8 mouse cellular contexts compared by ENCODE assay signal in genomic region chr3:95658236-95658867, GRCm38 (mm10). TPM values are rescaled to one million over a fixed set of nuclear protein-coding genes. Genes with fewer than 3 reads are reported as not detected.
DNase-seq lines count a peak whose midpoint lies in the region; ATAC-seq and TF ChIP-seq lines count a peak whose summit lies in the region.

Mcl1 (plus strand) TSS chr3:95658788.

- TF ChIP-seq EP300 in heart, adult 2 months (IDR thresholded peaks at IDR 0.05; ENCODE audit: insufficient read depth, low read depth, low read length): peak; percentile 97

- intact Hi-C loops in heart, adult 2 months (cut with DNase I): loop anchor here (2.0 kb wide), 1 partner anchor 34 kb away; the partner anchor contains the start of gene Ensa

- peak within 1 kb of the TSS; percentile 99 for H3K4me3 ChIP-seq in embryonic facial prominence, embryonic 13.5 days
- H3K4me3 ChIP-seq in heart, adult 2 months: peak within 1 kb of the TSS; percentile 81
- peak within 1 kb of the TSS; percentile 99 for H3K4me3 ChIP-seq in limb, embryonic 12.5 days (replicated peaks)
- H3K4me3 ChIP-seq in midbrain, embryonic 14.5 days (replicated peaks; ENCODE audit: low read depth, low read length): peak within 1 kb of the TSS; percentile 96

- peaks cover 30% of the 10 kb centered on the region for H3K36me3 ChIP-seq in embryonic facial prominence, embryonic 13.5 days
- peaks cover 35% of the 10 kb centered on the region for H3K36me3 ChIP-seq in heart, adult 2 months (ENCODE audit: control insufficient read depth, insufficient read depth, low read length)
- H3K36me3 ChIP-seq in limb, embryonic 12.5 days: peaks cover 32% of the 10 kb centered on the region
- peaks cover 26% of the 10 kb centered on the region for H3K36me3 ChIP-seq in midbrain, embryonic 14.5 days (ENCODE audit: control insufficient read depth, insufficient read depth, low read length)

- peak; percentile 92 for DNase-seq in 3T3-L1 (ENCODE audit: low read depth, low spot score)
- peak; percentile 91 to 92 for DNase-seq in adrenal gland, postnatal 4 days (ENCODE audit: low spot score in 2 of 2)
- DNase-seq in heart, adult 2 months: peak; percentile 97 to 98
- peak; percentile 95 for DNase-seq in kidney, adult 8-10 months
- peak; percentile 98 for DNase-seq in midbrain, embryonic 14.5 days
- peak; percentile 87 for DNase-seq in spleen, adult 12 weeks (ENCODE audit: low spot score)

- no peaks in the 10 kb centered on the region for H3K9me3 ChIP-seq in embryonic facial prominence, embryonic 13.5 days
- no peaks in the 10 kb centered on the region for H3K9me3 ChIP-seq in limb, embryonic 12.5 days
- no peaks in the 10 kb centered on the region for H3K9me3 ChIP-seq in midbrain, embryonic 14.5 days (ENCODE audit: control insufficient read depth, low read length)

- peak within 1 kb of the TSS; percentile 83 for H3K4me2 ChIP-seq in embryonic facial prominence, embryonic 13.5 days
- H3K4me2 ChIP-seq in limb, embryonic 12.5 days: peak within 1 kb of the TSS; percentile 83
- peak within 1 kb of the TSS; percentile 98 for H3K4me2 ChIP-seq in midbrain, embryonic 14.5 days (ENCODE audit: low read length)

- peak; percentile 100 for TF ChIP-seq POLR2A in heart, adult 2 months (IDR thresholded peaks at IDR 0.05; ENCODE audit: insufficient read depth, low read depth, low read length)

- peak; percentile 95 for ATAC-seq in embryonic facial prominence, embryonic 13.5 days (ENCODE audit: insufficient number of reproducible peaks, insufficient read depth, low FRiP score, low TSS enrichment, low read depth)
- ATAC-seq in limb, embryonic 12.5 days (ENCODE audit: insufficient number of reproducible peaks, insufficient read depth, low FRiP score, low TSS enrichment, low read depth): peak; percentile 96
- peak; percentile 96 for ATAC-seq in midbrain, embryonic 14.5 days (ENCODE audit: low FRiP score, low TSS enrichment)

- under 1% methylated on average over 43 of the region's 43 CpGs for WGBS in embryonic facial prominence, embryonic 13.5 days
- WGBS in heart, adult 2 months: under 1% methylated on average over 43 of the region's 43 CpGs
- under 1% methylated on average over 43 of the region's 43 CpGs for WGBS in limb, embryonic 12.5 days
- under 1% methylated on average over 42 of the region's 43 CpGs for WGBS in midbrain, embryonic 14.5 days

- H3K9ac ChIP-seq in embryonic facial prominence, embryonic 13.5 days: peak within 1 kb of the TSS; percentile 100
- H3K9ac ChIP-seq in heart, adult 2 months (ENCODE audit: low read depth, low read length): peak within 1 kb of the TSS; percentile 100
- H3K9ac ChIP-seq in limb, embryonic 12.5 days (replicated peaks): peak within 1 kb of the TSS; percentile 99
- H3K9ac ChIP-seq in midbrain, embryonic 14.5 days (replicated peaks; ENCODE audit: low read length): peak within 1 kb of the TSS; percentile 98

- peaks cover 37% of the 10 kb centered on the region for H3K4me1 ChIP-seq in embryonic facial prominence, embryonic 13.5 days
- peaks cover 23% of the 10 kb centered on the region for H3K4me1 ChIP-seq in heart, adult 2 months (ENCODE audit: control insufficient read depth, insufficient read depth, low read length)
- peaks cover 35% of the 10 kb centered on the region for H3K4me1 ChIP-seq in limb, embryonic 12.5 days (replicated peaks)
- peaks cover 31% of the 10 kb centered on the region for H3K4me1 ChIP-seq in midbrain, embryonic 14.5 days (ENCODE audit: control insufficient read depth, insufficient read depth, low read length)

- peaks cover 11% of the 10 kb centered on the region for H3K79me2 ChIP-seq in heart, adult 2 months (replicated peaks; ENCODE audit: control insufficient read depth, insufficient read depth, low read length)

- peak within 1 kb of the TSS; percentile 98 for H3K27ac ChIP-seq in embryonic facial prominence, embryonic 13.5 days
- peak within 1 kb of the TSS; percentile 99 for H3K27ac ChIP-seq in heart, adult 2 months
- peak within 1 kb of the TSS; percentile 99 for H3K27ac ChIP-seq in limb, embryonic 12.5 days
- H3K27ac ChIP-seq in midbrain, embryonic 14.5 days (replicated peaks; ENCODE audit: low read depth, low read length): peak within 1 kb of the TSS; percentile 98

- no peaks in the 10 kb centered on the region for H3K27me3 ChIP-seq in embryonic facial prominence, embryonic 13.5 days
- no peaks in the 10 kb centered on the region for H3K27me3 ChIP-seq in heart, adult 2 months (ENCODE audit: control insufficient read depth, insufficient read depth, low read length)
- H3K27me3 ChIP-seq in limb, embryonic 12.5 days: no peaks in the 10 kb centered on the region
- no peaks in the 10 kb centered on the region for H3K27me3 ChIP-seq in midbrain, embryonic 14.5 days (ENCODE audit: control insufficient read depth, insufficient read depth, low read length)

- no peak for TF ChIP-seq CTCF in heart, adult 2 months (IDR thresholded peaks at IDR 0.05)

RNA-seq across cellular contexts. Expression of gene Mcl1, which starts in this region (rescaled TPM):
- 100 to 1,000 TPM; 151 to 152 TPM for total RNA-seq in adrenal gland, postnatal 4 days (2021)
- polyA plus RNA-seq in embryonic facial prominence, embryonic 13.5 days (2015; fragmentation: Nextera tagmentation; extraction: Ambion mirVana): 45.4 and 47.7 TPM in 2 replicates
- 100 to 1,000 TPM; 134 to 139 TPM for total RNA-seq in heart, adult 2 months (2021)
- polyA plus RNA-seq in heart, adult 2 months (2012; rRNA removed): 39.1 and 64.4 TPM in 2 replicates
- polyA plus RNA-seq in limb, embryonic 12.5 days (2016; fragmentation: Nextera tagmentation; extraction: Ambion mirVana): 69.9 and 75.7 TPM in 2 replicates
- 44.1 and 65.7 TPM in 2 replicates for polyA plus RNA-seq in midbrain, embryonic 14.5 days (2014; fragmentation: Nextera tagmentation; extraction: Ambion mirVana)

Comparison
In these comparisons a context has a peak if more than half of its experiments do, and no peak if none do; other contexts are left out.
1. Peak in every context shown above with its lines: DNase-seq, ATAC-seq, H3K4me3 ChIP-seq and H3K27ac ChIP-seq.